Mouse (Mus musculus) CH12F3 (cell line): ENCODE measurements around the gene Ubtd1.

ENCODE experiments used
- in situ Hi-C: fragments of 300-500 bp; cut with MboI; formaldehyde crosslinking; loops from 2 replicates; pipeline ENCODE4 v1.14.3; 2020; ENCODE audit warnings: low sequenced_read_pairs

Gene Ubtd1

DNA sequence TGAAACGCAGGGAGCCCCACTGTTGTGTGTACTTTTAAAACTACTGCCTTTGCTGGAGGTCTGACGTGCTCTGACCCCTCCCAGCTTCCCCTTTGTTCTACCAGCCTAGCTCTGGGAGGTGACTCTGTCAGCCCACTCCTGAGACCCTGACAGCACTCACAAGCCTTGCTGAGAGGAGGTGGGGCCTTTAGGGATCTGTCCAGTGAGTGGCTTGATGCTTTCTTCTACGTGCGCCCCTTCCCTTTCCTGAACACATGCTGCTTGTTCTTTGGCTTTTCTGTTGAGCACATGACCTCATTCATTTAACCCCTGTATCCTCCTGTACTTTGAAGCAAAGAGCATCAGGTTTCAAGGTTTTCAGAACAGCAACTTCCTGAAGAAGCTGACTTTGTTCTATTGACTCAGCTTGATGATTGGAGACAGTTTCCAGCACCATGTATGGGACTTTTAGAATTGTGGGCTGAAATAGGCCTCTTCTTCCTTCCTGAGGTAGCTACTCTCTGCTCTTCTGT, 37.5 kb downstream of the Ubtd1 start:
- in situ Hi-C loops = no loop called here

DNA sequence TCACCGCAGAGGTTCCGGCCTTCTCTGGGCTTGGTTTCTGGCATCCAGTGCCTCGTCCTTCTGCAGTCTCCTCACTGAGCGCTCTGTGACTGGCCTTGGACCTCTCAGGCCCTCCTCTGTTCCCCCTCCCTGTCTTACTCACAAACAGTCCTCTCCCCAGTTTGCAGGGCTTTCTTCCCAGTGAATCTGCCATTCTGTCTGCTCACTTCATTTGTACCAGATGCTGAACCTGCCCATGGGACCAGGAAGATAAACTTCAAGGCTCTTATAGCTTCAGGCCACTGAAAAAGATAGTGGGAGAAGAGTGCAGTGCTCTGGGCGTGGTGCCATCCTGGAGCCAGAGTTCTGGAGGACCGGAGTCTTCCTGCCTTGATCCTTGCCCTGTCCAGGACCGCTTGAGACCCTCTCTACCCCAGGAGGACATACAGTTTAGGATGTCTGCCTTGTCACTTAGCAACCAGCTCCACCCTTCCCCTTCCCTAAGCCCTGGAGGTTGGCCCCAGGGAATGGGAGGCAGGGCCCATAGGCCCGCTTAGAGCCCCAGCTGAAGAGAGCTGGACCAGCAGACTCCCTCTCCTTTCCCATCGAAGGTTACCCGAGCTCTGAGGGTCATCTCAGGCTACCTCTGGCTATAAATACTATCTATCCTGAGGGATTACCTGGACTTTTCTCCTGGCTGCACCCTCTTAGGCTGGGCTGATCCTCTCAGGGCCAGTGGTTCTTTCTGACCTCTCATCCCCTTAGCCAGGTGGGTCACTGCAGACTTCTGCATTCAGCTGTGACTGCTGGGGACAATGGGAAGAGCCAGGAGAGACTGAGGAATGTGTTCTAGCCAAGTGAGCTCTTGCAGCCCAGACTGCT, 40.3 kb downstream of the Ubtd1 start:
- in situ Hi-C loops = no loop called here

DNA sequence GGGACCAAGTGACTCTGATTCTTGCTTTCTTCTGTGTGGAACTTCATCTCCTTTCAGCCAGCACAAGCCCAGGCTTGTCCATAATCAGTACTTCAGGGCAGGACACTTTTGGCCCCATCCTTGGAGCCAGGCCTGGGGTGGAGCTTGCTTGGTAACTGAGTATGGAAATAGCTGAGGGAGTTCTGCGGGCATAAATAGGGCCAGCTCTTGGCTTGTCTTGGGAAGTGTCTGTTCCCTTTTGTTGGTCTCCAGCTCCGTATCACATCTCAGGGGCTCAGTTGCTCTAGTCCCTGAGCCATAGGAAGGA, 40.9 kb downstream of the Ubtd1 start:
- in situ Hi-C loops = no loop called here

- in situ Hi-C loops = no loop called here
Observed at GRCm38 (mm10) chr19:42026158-42026557, 44.6 kb downstream of the Ubtd1 start.

- in situ Hi-C loops = no loop called here
Observed at GRCm38 (mm10) chr19:42031112-42031511, 49.5 kb downstream of the Ubtd1 start.

DNA sequence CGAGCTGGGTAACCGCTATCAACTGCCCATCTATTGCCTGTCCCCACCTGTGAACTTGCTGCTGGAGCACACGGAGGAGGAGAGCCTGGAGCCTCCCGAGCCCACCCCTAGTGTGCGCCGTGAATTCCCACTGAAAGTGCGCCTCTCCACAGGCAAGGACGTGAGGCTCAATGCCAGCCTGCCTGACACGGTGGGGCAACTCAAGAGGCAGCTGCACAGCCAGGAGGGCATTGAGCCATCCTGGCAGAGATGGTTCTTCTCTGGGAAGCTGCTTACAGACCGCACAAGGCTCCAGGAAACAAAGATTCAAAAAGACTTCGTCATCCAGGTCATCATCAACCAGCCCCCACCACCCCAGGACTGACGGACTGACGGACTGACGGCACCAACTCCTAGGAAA, 52.0 kb downstream of the Ubtd1 start:
- in situ Hi-C loops = no loop called here

- in situ Hi-C loops = no loop called here
Observed at GRCm38 (mm10) chr19:42034146-42034775, 52.7 kb downstream of the Ubtd1 start.

DNA sequence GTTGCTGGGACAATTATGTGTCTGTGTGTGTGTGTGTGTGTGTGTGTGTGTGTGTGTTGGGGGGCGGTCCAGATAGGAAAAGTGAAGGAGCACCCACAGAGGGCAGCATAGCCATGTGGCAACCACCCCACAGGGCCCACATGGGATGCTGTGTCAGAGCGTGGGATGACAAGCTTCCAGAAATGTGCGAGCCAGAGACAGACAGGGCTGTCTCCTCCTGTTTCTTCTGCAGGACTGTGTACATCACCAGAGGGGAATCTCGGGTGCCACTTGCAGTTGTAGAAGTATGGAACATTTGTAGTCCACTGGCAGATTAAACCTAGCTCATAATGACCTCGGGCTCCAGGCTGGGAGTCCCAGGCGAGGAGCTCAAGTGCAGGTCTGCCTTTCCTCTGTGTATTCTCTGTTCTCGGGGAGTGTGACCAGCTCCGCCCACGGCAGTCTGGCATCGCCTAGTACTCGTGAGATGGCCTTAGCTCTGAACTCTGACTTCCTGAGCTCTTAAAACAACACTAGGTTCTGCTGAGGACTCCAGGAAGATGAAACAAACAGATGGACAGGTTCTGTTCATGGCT, 53.4 kb downstream of the Ubtd1 start:
- in situ Hi-C loops = no loop called here

- in situ Hi-C loops = no loop called here
Observed at GRCm38 (mm10) chr19:42035456-42036248, 54.1 kb downstream of the Ubtd1 start, which contains the start of gene Ankrd2. TSS of gene Ankrd2 (plus strand) at chr19:42036000.

GRCm38 (mm10) chr19:42036357-42036756, 54.8 kb downstream of the Ubtd1 start:
- in situ Hi-C loops = no loop called here

DNA sequence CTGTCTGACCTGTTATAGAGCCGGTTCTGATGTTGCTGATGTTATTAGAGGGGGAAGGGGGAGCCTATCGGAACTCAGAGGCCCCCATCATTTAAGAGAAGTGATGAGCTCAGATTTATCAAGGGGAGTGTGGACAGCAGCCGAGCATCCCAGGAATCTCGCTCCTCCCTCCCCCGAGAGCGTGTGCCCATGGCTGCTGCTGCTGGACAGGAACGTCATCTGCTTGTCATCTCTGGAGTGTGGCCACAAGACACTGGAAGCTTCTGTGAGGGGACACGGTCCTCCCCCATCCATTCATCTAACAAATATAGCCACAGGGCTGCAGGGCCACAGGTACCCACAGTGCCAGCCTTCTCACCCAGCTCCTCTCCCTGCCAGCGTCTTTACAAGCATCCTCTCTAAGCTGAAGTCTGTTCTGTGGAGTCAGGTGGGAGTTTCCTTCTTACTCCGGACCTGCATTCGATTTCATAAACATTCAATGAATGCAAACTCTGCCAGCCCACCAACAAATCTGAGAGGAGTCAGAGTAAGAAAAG, 55.7 kb downstream of the Ubtd1 start:
- in situ Hi-C loops = no loop called here

DNA sequence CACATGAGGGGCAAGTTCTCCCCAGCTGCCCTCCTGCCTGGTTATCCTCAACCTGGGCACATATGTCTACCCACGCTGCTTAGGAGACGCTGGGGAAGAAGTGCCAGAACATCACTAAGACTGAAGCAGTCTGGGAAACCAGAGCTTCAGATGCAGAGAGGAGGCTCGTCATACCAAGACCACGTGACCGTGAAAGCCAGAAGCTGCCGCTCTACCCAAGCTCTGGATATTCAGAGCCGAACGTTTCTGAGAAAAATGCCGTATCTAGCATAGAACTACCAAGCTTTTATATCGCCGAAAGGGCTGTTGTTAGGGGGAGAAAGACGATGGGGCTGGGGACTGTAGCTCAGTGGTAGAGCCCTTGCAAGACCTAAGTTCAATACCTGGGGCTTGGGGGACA, 56.7 kb downstream of the Ubtd1 start:
- in situ Hi-C loops = no loop called here

- in situ Hi-C loops = no loop called here
Observed at GRCm38 (mm10) chr19:42043988-42044387, 62.4 kb downstream of the Ubtd1 start.

DNA sequence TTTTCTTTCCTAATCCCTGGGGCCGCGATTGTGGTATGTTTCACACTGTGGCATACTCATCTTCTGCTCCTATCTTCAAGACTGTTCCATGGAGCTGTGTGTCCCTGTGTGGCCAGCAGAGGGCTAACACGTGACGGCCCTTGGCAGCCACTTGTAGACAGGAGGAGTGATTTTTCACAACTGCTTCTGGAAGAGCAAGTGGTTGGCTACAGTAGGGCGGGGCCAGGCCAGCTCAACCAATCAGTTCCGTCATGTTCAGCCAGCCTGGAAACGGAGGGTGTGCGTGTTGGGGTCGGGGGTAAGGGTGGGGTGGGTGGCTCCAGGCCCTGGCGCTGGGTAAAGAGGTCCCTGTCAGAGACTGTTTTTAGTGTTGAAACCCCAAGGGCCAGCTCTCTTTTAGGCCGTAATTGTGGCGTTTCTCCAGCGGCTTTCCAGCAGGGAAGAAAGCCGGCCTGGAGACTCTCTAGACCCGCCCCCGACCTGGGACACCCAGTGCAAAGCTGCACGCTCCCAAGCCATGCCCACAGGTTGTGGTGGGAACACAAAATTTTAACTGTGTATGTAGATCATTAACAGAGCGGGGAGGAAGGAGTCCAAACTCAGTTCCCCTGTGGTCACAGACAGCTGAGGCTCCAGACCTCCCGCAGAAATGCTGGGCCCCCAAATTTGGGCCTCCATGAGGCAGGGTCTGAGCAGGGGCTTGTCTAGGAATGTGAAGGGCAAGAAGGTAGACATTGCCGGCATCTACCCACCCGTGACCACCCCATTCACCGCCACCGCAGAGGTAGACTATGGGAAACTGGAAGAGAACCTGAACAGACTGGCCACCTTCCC, 63.9 kb downstream of the Ubtd1 start, which contains the start of gene Hoga1:
Gene Hoga1, plus strand, starts transcription at position 342 of the 834 bp plus-strand sequence.
- in situ Hi-C loops = no loop called here

GRCm38 (mm10) chr19:42050251-42050650, 68.7 kb downstream of the Ubtd1 start:
- in situ Hi-C loops = no loop called here

DNA sequence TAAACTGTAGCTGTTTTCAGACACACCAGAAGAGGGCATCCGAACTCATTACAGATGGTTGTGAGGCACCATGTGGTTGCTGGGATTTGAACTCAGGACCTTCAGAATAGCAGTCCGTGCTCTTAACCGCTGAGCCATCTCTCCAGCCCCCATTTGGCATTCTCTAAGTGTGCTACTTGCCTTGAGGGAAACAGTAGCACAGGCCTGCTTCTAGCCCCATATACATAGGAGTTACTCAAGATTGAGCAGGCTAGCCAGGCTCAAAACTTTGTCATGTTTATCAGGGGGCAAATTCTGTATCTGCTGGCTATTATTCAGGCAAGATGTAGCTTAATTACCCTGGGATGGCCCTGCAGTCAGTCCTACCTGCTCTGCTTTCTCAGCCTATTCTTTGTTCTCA, 69.8 kb downstream of the Ubtd1 start:
- in situ Hi-C loops = no loop called here

- in situ Hi-C loops = no loop called here
Observed at GRCm38 (mm10) chr19:42051948-42052347, 70.4 kb downstream of the Ubtd1 start, which contains the start of gene 4933411K16Rik. TSS of gene 4933411K16Rik (plus strand) at chr19:42052248.

DNA sequence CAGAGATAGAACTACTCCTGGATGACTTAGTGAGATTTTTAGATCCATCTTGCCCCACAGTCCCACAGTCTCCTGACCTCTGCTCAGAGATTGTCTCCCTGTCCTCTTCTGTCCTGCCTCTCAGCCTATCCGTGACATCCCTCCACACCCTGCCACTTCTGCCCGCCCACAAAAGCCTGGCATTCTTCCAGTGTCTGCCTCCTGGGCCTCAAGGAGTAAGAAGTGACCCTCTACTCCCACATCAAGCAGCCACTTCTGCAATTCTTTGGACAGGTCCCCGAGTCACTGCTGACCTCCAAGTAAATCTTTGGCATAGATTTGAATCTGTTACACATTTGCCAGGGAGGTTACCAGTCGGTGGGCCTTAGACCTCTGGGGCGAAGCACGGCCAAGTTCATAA, 72.7 kb downstream of the Ubtd1 start:
- in situ Hi-C loops = no loop called here

DNA sequence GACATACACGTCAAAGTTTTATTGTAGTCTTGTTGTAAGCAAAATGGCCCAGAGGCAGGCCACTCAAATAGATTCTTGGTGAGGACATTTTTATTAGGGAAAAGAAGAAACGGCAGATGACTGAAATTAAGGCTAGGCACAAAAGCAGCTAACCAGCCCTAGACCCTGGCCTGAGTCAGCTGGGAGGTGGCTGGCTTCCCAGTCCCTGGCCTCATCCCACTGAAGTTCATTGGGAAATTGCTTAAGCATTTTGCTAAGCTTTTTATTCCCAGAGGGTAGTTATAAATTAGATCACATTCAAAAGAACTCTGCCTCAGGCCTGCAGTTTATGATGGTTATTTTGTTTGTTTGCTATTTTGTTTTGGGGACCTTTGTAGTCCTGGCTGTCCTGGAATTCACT, 74.3 kb downstream of the Ubtd1 start:
- in situ Hi-C loops = no loop called here
